Mouse (Mus musculus) cerebellum, adult 2 months (tissue): ENCODE results near the gene Jazf1.

Experiments used
- CTCF ChIP-seq: fragments of 200-500 bp; IDR thresholded peaks from 2 replicates; pipeline ENCODE4 v1.5.1; 2011; ENCODE audit warnings: low read depth, mild to moderate bottlenecking, control low read depth, low read length, moderate library complexity, borderline replicate concordance; ENCODE audit not compliant: insufficient read depth
- POLR2A ChIP-seq: fragments of 200-500 bp; IDR thresholded peaks from 2 replicates; pipeline ENCODE4 v1.6.1; 2011; ENCODE audit warnings: low read length, control low read depth, borderline replicate concordance; ENCODE audit not compliant: insufficient read depth

DNA sequence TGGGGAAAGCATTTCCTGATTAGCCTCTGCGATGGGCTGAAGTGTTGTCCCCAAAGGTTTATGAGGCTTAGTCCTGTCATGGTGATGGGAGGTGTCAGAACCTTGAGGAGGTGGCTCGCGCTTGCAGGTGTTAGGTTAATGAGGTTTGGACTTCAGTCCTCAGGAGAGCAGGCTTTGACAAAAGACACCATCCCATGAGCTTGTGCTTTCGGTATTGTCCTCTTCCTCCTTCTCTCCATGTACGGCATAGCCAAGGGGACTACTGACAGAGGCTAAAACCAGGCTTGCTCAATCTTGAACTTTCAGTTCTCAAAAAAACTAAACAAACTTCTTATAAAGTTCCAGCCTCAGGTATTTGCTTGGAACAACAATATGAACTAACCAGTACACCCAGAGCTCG, 147.2 kb downstream of the Jazf1 start:
- TF ChIP-seq POLR2A (no peak), CTCF (no peak)
